ENCODE assay signal across 7 mouse cellular contexts in genomic region chr14:79587139-79587851, GRCm38 (mm10). TPM values are rescaled to one million over a fixed set of nuclear protein-coding genes. Genes with fewer than 3 reads are reported as not detected.
DNase-seq lines count a peak whose midpoint lies in the region; ATAC-seq lines count a peak whose summit lies in the region.

TSS of gene Sugt1 (plus strand) at chr14:79587691.

- H3K4me3 ChIP-seq in embryonic facial prominence, embryonic 12.5 days: peak within 1 kb of the TSS; percentile 70
- H3K4me3 ChIP-seq in limb, embryonic 11.5 days (ENCODE audit: low read depth, low read length): peak within 1 kb of the TSS; percentile 68
- H3K4me3 ChIP-seq in midbrain, embryonic 14.5 days (replicated peaks; ENCODE audit: low read depth, low read length): peak within 1 kb of the TSS; percentile 52

- H3K4me2 ChIP-seq in embryonic facial prominence, embryonic 12.5 days (replicated peaks): peak within 1 kb of the TSS; percentile 76
- H3K4me2 ChIP-seq in limb, embryonic 11.5 days (ENCODE audit: low read depth, severe bottlenecking): peak within 1 kb of the TSS; percentile 71
- peak within 1 kb of the TSS; percentile 64 for H3K4me2 ChIP-seq in midbrain, embryonic 14.5 days (ENCODE audit: low read length)

- H3K27ac ChIP-seq in embryonic facial prominence, embryonic 12.5 days: peak within 1 kb of the TSS; percentile 92
- H3K27ac ChIP-seq in limb, embryonic 11.5 days (replicated peaks; ENCODE audit: low read depth, low read length): peak within 1 kb of the TSS; percentile 87
- H3K27ac ChIP-seq in midbrain, embryonic 14.5 days (replicated peaks; ENCODE audit: low read depth, low read length): peak within 1 kb of the TSS; percentile 95

- no peaks in the 10 kb centered on the region for H3K9me3 ChIP-seq in embryonic facial prominence, embryonic 12.5 days
- H3K9me3 ChIP-seq in limb, embryonic 11.5 days (ENCODE audit: control insufficient read depth, low read length): no peaks in the 10 kb centered on the region
- H3K9me3 ChIP-seq in midbrain, embryonic 14.5 days (ENCODE audit: control insufficient read depth, low read length): no peaks in the 10 kb centered on the region

- peak; percentile 95 for ATAC-seq in embryonic facial prominence, embryonic 12.5 days (ENCODE audit: insufficient number of reproducible peaks, insufficient read depth, low FRiP score, low TSS enrichment)
- ATAC-seq in limb, embryonic 11.5 days (ENCODE audit: insufficient number of reproducible peaks, low FRiP score, low TSS enrichment, low read depth): peak; percentile 98
- ATAC-seq in midbrain, embryonic 14.5 days (ENCODE audit: low FRiP score, low TSS enrichment): peak; percentile 99

- peak within 1 kb of the TSS; percentile 79 for H3K9ac ChIP-seq in embryonic facial prominence, embryonic 12.5 days
- H3K9ac ChIP-seq in limb, embryonic 11.5 days (ENCODE audit: low read length): peak within 1 kb of the TSS; percentile 76
- H3K9ac ChIP-seq in midbrain, embryonic 14.5 days (replicated peaks; ENCODE audit: low read length): peak within 1 kb of the TSS; percentile 54

- no peaks in the 10 kb centered on the region for H3K27me3 ChIP-seq in embryonic facial prominence, embryonic 12.5 days
- H3K27me3 ChIP-seq in limb, embryonic 11.5 days (ENCODE audit: control insufficient read depth, insufficient read depth, low read length): no peaks in the 10 kb centered on the region
- no peaks in the 10 kb centered on the region for H3K27me3 ChIP-seq in midbrain, embryonic 14.5 days (ENCODE audit: control insufficient read depth, insufficient read depth, low read length)

- H3K36me3 ChIP-seq in embryonic facial prominence, embryonic 12.5 days: peaks cover 6% of the 10 kb centered on the region; the same call in 1 of the 2 replicates
- H3K36me3 ChIP-seq in limb, embryonic 11.5 days (ENCODE audit: control insufficient read depth, insufficient read depth, low read length): no peaks in the 10 kb centered on the region
- no peaks in the 10 kb centered on the region for H3K36me3 ChIP-seq in midbrain, embryonic 14.5 days (ENCODE audit: control insufficient read depth, insufficient read depth, low read length)

- peaks cover 19% of the 10 kb centered on the region for H3K4me1 ChIP-seq in embryonic facial prominence, embryonic 12.5 days
- H3K4me1 ChIP-seq in limb, embryonic 11.5 days (ENCODE audit: control insufficient read depth, insufficient read depth, low read length): no peaks in the 10 kb centered on the region
- peaks cover 16% of the 10 kb centered on the region for H3K4me1 ChIP-seq in midbrain, embryonic 14.5 days (ENCODE audit: control insufficient read depth, insufficient read depth, low read length)

- peak; percentile 96 for DNase-seq in adrenal gland, postnatal 25 days
- peak; percentile 100 for DNase-seq in heart, adult 11 months
- peak; percentile 98 for DNase-seq in kidney, adult 18-20 months
- peak; percentile 96 for DNase-seq in limb, embryonic 11.5 days (ENCODE audit: low spot score)
- peak; percentile 98 for DNase-seq in midbrain, embryonic 14.5 days
- peak; percentile 93 to 94 for DNase-seq in spleen, adult 18-20 months

- WGBS in embryonic facial prominence, embryonic 12.5 days: under 1% methylated on average over 60 of the region's 60 CpGs
- under 1% methylated on average over 57 of the region's 60 CpGs for WGBS in limb, embryonic 11.5 days
- WGBS in midbrain, embryonic 14.5 days: under 1% methylated on average over 59 of the region's 60 CpGs

RNA-seq across cellular contexts. Expression of gene Sugt1, which starts in this region (rescaled TPM):
- 156 and 173 TPM in 2 replicates for total RNA-seq in adrenal gland, postnatal 25 days (2021)
- polyA plus RNA-seq in embryonic facial prominence, embryonic 12.5 days (2016; fragmentation: Nextera tagmentation; extraction: Ambion mirVana): 134 and 140 TPM in 2 replicates
- 161 and 165 TPM in 2 replicates for polyA plus RNA-seq in limb, embryonic 11.5 days (2014; fragmentation: Nextera tagmentation; extraction: Ambion mirVana)
- 120 and 128 TPM in 2 replicates for polyA plus RNA-seq in midbrain, embryonic 14.5 days (2014; fragmentation: Nextera tagmentation; extraction: Ambion mirVana)

Comparison
In these comparisons a context has a peak if more than half of its experiments do, and no peak if none do; other contexts are left out.
1. Peak in every context shown above with its lines: DNase-seq, ATAC-seq, H3K4me3 ChIP-seq and H3K27ac ChIP-seq.